ENCODE assay signal across 22 mouse cellular contexts in the genomic region with DNA sequence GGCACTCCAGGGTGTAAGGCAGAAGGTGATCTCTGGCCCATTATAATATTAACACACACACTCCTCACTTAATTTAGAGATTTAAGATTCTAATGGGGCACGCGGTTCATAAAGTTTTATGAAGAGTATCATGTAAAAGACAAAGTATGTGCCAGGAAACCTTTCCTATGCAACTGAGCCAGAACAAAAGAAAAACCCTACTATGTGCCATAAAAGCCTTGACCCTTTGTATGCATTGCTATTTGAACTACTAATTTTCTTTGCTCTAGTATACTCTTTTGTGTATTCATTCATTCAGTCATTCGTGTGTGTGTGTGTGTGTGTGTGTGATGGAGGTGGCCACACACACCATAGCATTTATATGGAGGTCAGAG.
"Had no signal": no experiment of that assay in that cellular context is flagged by ENCODE, and none has a peak within 500 bp of the region (broad histone marks: within the 10 kb centered on the region; RNA-seq: fewer than 3 reads in every experiment).

No protein-coding gene starts in this region.

- H3K36me3 ChIP-seq: limb, embryonic 12.5 days; limb, embryonic 15.5 days; midbrain, embryonic 15.5 days had no signal

- H3K4me3 ChIP-seq: left cerebral cortex, adult 2 months; limb, embryonic 12.5 days; limb, embryonic 15.5 days; midbrain, embryonic 15.5 days; myocyte had no signal

- DNase-seq: kidney, adult 2 months; kidney, postnatal 25 days; layer of hippocampus, postnatal 36 days; liver, postnatal 0 days; lung, embryonic 14.5 days; right cerebral cortex, adult 18-20 months; right cerebral cortex, postnatal 14 days; right cerebral cortex, postnatal 4 days; thymus, adult 2 months; thymus, postnatal 14 days; thymus, postnatal 4 days had no signal

- H3K9ac ChIP-seq: limb, embryonic 12.5 days; limb, embryonic 15.5 days; liver, embryonic 14.5 days; liver, postnatal 0 days; lung, embryonic 14.5 days; midbrain, embryonic 15.5 days had no signal

- ATAC-seq: liver, postnatal 0 days; lung, postnatal 0 days; midbrain, embryonic 15.5 days had no signal

- H3K27ac ChIP-seq: kidney, postnatal 0 days; left cerebral cortex, adult 2 months; limb, embryonic 12.5 days; limb, embryonic 15.5 days; liver, embryonic 14.5 days; macrophage; midbrain, embryonic 15.5 days; stomach, postnatal 0 days had no signal

- H3K27me3 ChIP-seq: midbrain, embryonic 15.5 days had no signal

- H3K4me2 ChIP-seq: limb, embryonic 12.5 days; limb, embryonic 15.5 days; liver, embryonic 11.5 days; lung, embryonic 14.5 days; midbrain, embryonic 15.5 days had no signal

- H3K9me3 ChIP-seq: limb, embryonic 12.5 days; limb, embryonic 15.5 days; midbrain, embryonic 15.5 days had no signal
